Mouse (Mus musculus) stomach, embryonic 15.5 days (tissue): ENCODE results near the gene Hnrnpc. TPM values are rescaled to one million over a fixed set of nuclear protein-coding genes. Genes with fewer than 3 reads are reported as not detected.

Experiments
- ATAC-seq: fragments of 200-750 bp; cut with Nextera tagmentation; 2 replicates; pipeline ENCODE4 v1.8.0; 2017; ENCODE audit warnings: low read depth, moderate number of reproducible peaks, moderate TSS enrichment; ENCODE audit not compliant: insufficient read depth, low FRiP score
- H3K27ac ChIP-seq: fragments of 300-500 bp; sonication (generic); 2 replicates; pipeline ENCODE4 v1.5.1; 2015; ENCODE audit warnings: mild to moderate bottlenecking, inconsistent platforms
- H3K27me3 ChIP-seq: fragments of 300-500 bp; sonication (generic); replicated peaks from 2 replicates; pipeline ENCODE4 v1.6.1; 2015; ENCODE audit warnings: inconsistent platforms
- H3K36me3 ChIP-seq: fragments of 300-500 bp; sonication (generic); 2 replicates; pipeline ENCODE4 v1.6.1; 2015; ENCODE audit warnings: inconsistent platforms
- H3K4me1 ChIP-seq: fragments of 300-500 bp; sonication (generic); 2 replicates; pipeline ENCODE4 v1.6.1; 2015; ENCODE audit warnings: inconsistent platforms
- H3K4me2 ChIP-seq: fragments of 300-500 bp; sonication (generic); 2 replicates; pipeline ENCODE4 v1.6.1; 2015; ENCODE audit warnings: mild to moderate bottlenecking, inconsistent platforms
- H3K4me3 ChIP-seq: fragments of 300-500 bp; sonication (generic); replicated peaks from 2 replicates; pipeline ENCODE4 v1.5.1; 2015; ENCODE audit warnings: inconsistent platforms
- H3K9ac ChIP-seq: fragments of 300-500 bp; sonication (generic); 2 replicates; pipeline ENCODE4 v1.6.1; 2015; ENCODE audit warnings: inconsistent platforms
- H3K9me3 ChIP-seq: fragments of 300-500 bp; sonication (generic); 2 replicates; pipeline ENCODE4 v1.6.1; 2016; ENCODE audit warnings: inconsistent platforms
- WGBS: fragments of 180-500 bp; shearing (Covaris S2); methylation state at CpG from one replicate; pipeline ENCODE4 v1.1.7; 2015; 5-methylcytosine and 5-hydroxymethylcytosine counted together
- polyA plus RNA-seq: library from polyadenylated mRNA; unstranded; fragments of >200 nt; fragmentation: Nextera tagmentation; extraction: Ambion mirVana; gene quantifications from 2 replicates; pipeline ENCODE4 v1.2.1, GENCODE M21; 2015

The Hnrnpc gene
- polyA plus RNA-seq: 570 and 597 TPM in 2 replicates

GRCm38 (mm10) chr14:52103856-52104676, at the start of gene Hnrnpc:
Gene Hnrnpc (minus strand): TSS chr14:52104028.
- peak within 1 kb of the TSS; percentile 97 for H3K4me3 ChIP-seq
- peak; percentile 99 for ATAC-seq
- WGBS: under 1% methylated on average over 49 of the region's 50 CpGs
- H3K4me2 ChIP-seq: peak within 1 kb of the TSS; percentile 61
- peak within 1 kb of the TSS; percentile 97 for H3K27ac ChIP-seq
- H3K27me3 ChIP-seq: no peaks in the 10 kb centered on the region
- H3K9ac ChIP-seq: peak within 1 kb of the TSS; percentile 99
- peaks cover 17% of the 10 kb centered on the region; the same call in 1 of the 2 replicates for H3K4me1 ChIP-seq
- H3K36me3 ChIP-seq: no peaks in the 10 kb centered on the region
- H3K9me3 ChIP-seq: no peaks in the 10 kb centered on the region

DNA sequence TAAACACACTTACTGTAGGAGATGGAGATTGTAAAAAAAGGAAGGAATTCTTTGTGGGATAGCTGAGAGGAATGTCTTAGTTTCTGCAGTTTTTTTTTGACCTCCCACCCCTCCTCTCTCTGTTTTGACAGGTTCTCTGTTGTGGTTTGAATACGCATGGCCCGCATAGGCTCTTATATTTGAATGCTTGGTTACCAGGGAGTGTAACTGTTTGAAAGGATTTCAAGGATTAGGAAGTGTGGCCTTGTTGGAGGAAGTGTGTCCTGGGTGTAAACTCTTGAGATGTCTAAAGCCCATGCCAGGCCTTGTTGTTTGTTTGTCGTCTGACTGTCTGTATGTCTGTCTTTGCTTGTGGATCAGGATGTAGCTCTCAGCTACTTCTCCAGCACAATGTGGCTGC, 48.8 kb upstream of the Hnrnpc start:
- Histone ChIP-seq H3K4me1 (no peaks in the 10 kb centered on the region), H3K4me3 (no peak overlapping the region), H3K27ac (no peak overlapping the region), H3K9ac (no peak overlapping the region), H3K36me3 (no peaks in the 10 kb centered on the region), H3K9me3 (no peaks in the 10 kb centered on the region), H3K27me3 (no peaks in the 10 kb centered on the region), H3K4me2 (no peak overlapping the region)
- 56% methylated on average over 3 of the region's 3 CpGs for WGBS
- no peak for ATAC-seq

DNA sequence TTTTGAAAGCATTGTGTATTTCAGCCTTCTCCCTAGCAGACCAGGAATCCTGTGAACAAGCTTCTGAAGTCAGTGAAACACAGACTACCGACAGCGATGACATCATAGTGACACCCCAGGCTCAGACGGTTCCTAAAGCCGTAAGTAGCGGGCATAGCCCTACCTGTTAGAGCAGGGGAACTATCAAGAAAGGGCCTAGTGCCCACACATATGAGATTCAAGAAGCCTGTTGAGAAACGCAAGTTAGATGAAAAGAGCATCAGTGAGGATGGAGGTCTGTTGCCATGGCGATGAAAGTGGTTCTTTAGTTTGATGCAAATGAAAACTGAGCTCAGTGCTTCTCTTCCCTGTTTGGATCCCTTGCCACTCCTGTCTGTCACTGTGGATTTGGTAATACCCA, 48.4 kb upstream of the Hnrnpc start:
- Histone ChIP-seq H3K36me3 (no peaks in the 10 kb centered on the region), H3K27me3 (no peaks in the 10 kb centered on the region), H3K4me1 (no peaks in the 10 kb centered on the region), H3K4me3 (no peak overlapping the region), H3K27ac (no peak overlapping the region), H3K9ac (no peak overlapping the region), H3K4me2 (no peak overlapping the region), H3K9me3 (no peaks in the 10 kb centered on the region)
- WGBS: 42% methylated on average over 7 of the region's 7 CpGs
- ATAC-seq: no peak

DNA sequence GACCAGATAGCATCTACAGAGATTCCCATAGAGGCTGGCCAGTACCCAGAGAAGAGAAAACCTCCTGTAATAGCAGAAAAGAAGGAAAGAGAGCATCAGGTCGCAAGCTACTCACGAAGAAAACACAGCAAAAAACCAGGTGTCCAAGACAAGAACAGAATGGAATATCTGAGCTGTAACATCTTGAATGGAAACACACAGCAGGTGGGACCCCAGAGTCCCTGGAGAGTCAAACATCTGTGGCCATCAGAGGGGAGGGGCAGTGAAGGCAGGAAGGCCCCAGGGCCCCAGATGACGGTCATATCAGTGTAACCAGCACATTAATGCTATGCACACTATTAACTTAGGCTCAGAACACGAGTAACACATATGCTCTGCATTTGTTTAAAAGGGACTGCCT, 46.1 kb upstream of the Hnrnpc start:
- no peak for ATAC-seq
- no peak overlapping the region for H3K4me3 ChIP-seq
- no peak overlapping the region for H3K9ac ChIP-seq
- no peaks in the 10 kb centered on the region for H3K36me3 ChIP-seq
- no peaks in the 10 kb centered on the region for H3K4me1 ChIP-seq
- no peak overlapping the region for H3K27ac ChIP-seq
- no peaks in the 10 kb centered on the region for H3K27me3 ChIP-seq
- no peaks in the 10 kb centered on the region for H3K9me3 ChIP-seq
- H3K4me2 ChIP-seq: no peak overlapping the region
- WGBS: 60% methylated on average over 4 of the region's 4 CpGs

- no peak overlapping the region for H3K4me3 ChIP-seq
- WGBS: 66% methylated on average over 4 of the region's 4 CpGs
Observed at GRCm38 (mm10) chr14:52146540-52146939, 42.7 kb upstream of the Hnrnpc start.

GRCm38 (mm10) chr14:52144165-52144564, 40.3 kb upstream of the Hnrnpc start:
- Histone ChIP-seq H3K27ac (no peak overlapping the region), H3K4me3 (no peak overlapping the region), H3K9ac (no peak overlapping the region), H3K9me3 (no peaks in the 10 kb centered on the region), H3K4me2 (no peak overlapping the region), H3K27me3 (no peaks in the 10 kb centered on the region), H3K4me1 (0 out of 2 replicates have a peak, but pooled peaks cover 13% of the 10 kb centered on the region), H3K36me3 (no peaks in the 10 kb centered on the region)
- WGBS: 70% methylated on average over 4 of the region's 4 CpGs
- no peak for ATAC-seq

More at GRCm38 (mm10) chr14:52146540-52146939, 42.7 kb upstream of the Hnrnpc start:
- Histone ChIP-seq H3K36me3 (no peaks in the 10 kb centered on the region), H3K9ac (no peak overlapping the region), H3K27me3 (no peaks in the 10 kb centered on the region), H3K4me2 (no peak overlapping the region), H3K27ac (no peak overlapping the region), H3K9me3 (no peaks in the 10 kb centered on the region), H3K4me1 (0 out of 2 replicates have a peak, but pooled peaks cover 2% of the 10 kb centered on the region)
- ATAC-seq: no peak

GRCm38 (mm10) chr14:52141445-52142127, 37.8 kb upstream of the Hnrnpc start:
- Histone ChIP-seq H3K27me3 (no peaks in the 10 kb centered on the region), H3K4me1 (0 out of 2 replicates have a peak, but pooled peaks cover 13% of the 10 kb centered on the region), H3K27ac (no peak overlapping the region), H3K9me3 (no peaks in the 10 kb centered on the region), H3K4me3 (no peak overlapping the region), H3K9ac (no peak overlapping the region), H3K36me3 (no peaks in the 10 kb centered on the region), H3K4me2 (peak overlapping the region; percentile 45)
- ATAC-seq: no peak; the same call in 1 of the 2 replicates
- 66% methylated on average over 16 of the region's 16 CpGs for WGBS

GRCm38 (mm10) chr14:52140577-52141444, 37.0 kb upstream of the Hnrnpc start:
- H3K4me3 ChIP-seq: peak overlapping the region; percentile 27; the same call in 1 of the 2 replicates
- no peaks in the 10 kb centered on the region for H3K27me3 ChIP-seq
- ATAC-seq: peak; percentile 50; the same call in 1 of the 2 replicates
- H3K27ac ChIP-seq: no peak overlapping the region
- no peak overlapping the region for H3K9ac ChIP-seq
- H3K9me3 ChIP-seq: no peaks in the 10 kb centered on the region
- peak overlapping the region; percentile 45 for H3K4me2 ChIP-seq
- 0 out of 2 replicates have a peak, but pooled peaks cover 13% of the 10 kb centered on the region for H3K4me1 ChIP-seq
- WGBS: 36% methylated on average over 19 of the region's 19 CpGs
- no peaks in the 10 kb centered on the region for H3K36me3 ChIP-seq

GRCm38 (mm10) chr14:52133584-52133983, 29.8 kb upstream of the Hnrnpc start:
- no peaks in the 10 kb centered on the region for H3K27me3 ChIP-seq
- H3K9ac ChIP-seq: no peak overlapping the region
- 77% methylated on average over 5 of the region's 5 CpGs for WGBS
- no peaks in the 10 kb centered on the region for H3K4me1 ChIP-seq
- H3K27ac ChIP-seq: no peak overlapping the region
- no peak overlapping the region for H3K4me3 ChIP-seq
- H3K9me3 ChIP-seq: no peaks in the 10 kb centered on the region
- ATAC-seq: no peak
- H3K36me3 ChIP-seq: no peaks in the 10 kb centered on the region
- no peak overlapping the region for H3K4me2 ChIP-seq

DNA sequence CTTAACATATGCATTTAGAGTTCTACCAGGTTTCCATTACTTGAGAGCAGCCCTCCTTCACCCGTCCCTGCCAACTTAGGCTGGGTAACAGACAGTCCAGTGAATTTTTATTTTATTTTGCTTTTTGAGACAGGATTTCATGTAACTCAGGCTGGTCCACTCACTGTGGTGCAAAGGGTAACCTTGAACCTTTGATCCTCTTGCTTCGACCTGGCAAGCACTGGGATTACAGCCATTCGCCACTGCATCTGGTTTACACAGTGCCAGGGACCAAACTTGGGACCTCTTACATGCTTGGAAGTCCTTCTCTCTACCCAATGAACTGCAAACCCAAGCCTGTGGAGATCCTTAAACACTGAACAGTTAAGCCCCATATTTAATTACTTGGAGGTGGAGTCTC, 20.8 kb upstream of the Hnrnpc start:
- H3K4me3 ChIP-seq: no peak overlapping the region
- no peaks in the 10 kb centered on the region for H3K36me3 ChIP-seq
- H3K27ac ChIP-seq: no peak overlapping the region
- WGBS: 91% methylated on average over 3 of the region's 3 CpGs
- H3K4me2 ChIP-seq: no peak overlapping the region
- no peak overlapping the region for H3K9ac ChIP-seq
- no peaks in the 10 kb centered on the region for H3K4me1 ChIP-seq
- ATAC-seq: no peak
- no peaks in the 10 kb centered on the region for H3K27me3 ChIP-seq
- H3K9me3 ChIP-seq: no peaks in the 10 kb centered on the region

- no peak overlapping the region for H3K4me2 ChIP-seq
- H3K4me1 ChIP-seq: no peaks in the 10 kb centered on the region
- no peak for ATAC-seq
- no peaks in the 10 kb centered on the region for H3K36me3 ChIP-seq
- H3K4me3 ChIP-seq: no peak overlapping the region
- no peak overlapping the region for H3K9ac ChIP-seq
- WGBS: 23% methylated on average over 4 of the region's 4 CpGs
- H3K27me3 ChIP-seq: no peaks in the 10 kb centered on the region
- no peaks in the 10 kb centered on the region for H3K9me3 ChIP-seq
- no peak overlapping the region for H3K27ac ChIP-seq
Observed at GRCm38 (mm10) chr14:52123918-52124317, 20.1 kb upstream of the Hnrnpc start.
